Mouse (Mus musculus): ENCODE data around the gene Rps6kb2. TPM values are rescaled to one million over a fixed set of nuclear protein-coding genes. Genes with fewer than 3 reads are reported as not detected.

Gene Rps6kb2
- total and polyA plus RNA-seq, 2 experiments from 2014 or later, result 35.2 to 62.0 TPM

- WGBS, result 74% methylated on average over 4 of the region's 4 CpGs
Observed at GRCm38 (mm10) chr19:4134354-4134753, 28.8 kb downstream of the Rps6kb2 start.

GRCm38 (mm10) chr19:4131768-4132167 is 31.4 kb downstream of the Rps6kb2 start:
- peaks cover 7% of the 10 kb centered on the region; the same call in 1 of the 2 replicates for H3K4me1 ChIP-seq (ENCODE audit: control insufficient read depth, insufficient read depth)
- no peaks in the 10 kb centered on the region for H3K9me3 ChIP-seq (replicated peaks; ENCODE audit: control insufficient read depth, low read length)
- 84% methylated on average over 2 of the region's 2 CpGs for WGBS
- DNase-seq (ENCODE audit: low spot score), result no peak
- no peak overlapping the region for H3K4me3 ChIP-seq (ENCODE audit: low read depth, low read length)
- ATAC-seq (ENCODE audit: insufficient read depth, low read depth), result no peak
- H3K36me3 ChIP-seq (replicated peaks; ENCODE audit: control insufficient read depth, insufficient read depth, low read length), result peaks cover 42% of the 10 kb centered on the region
- TF ChIP-seq EP300 (IDR thresholded peaks at IDR 0.05; ENCODE audit: low read depth), result no peak
- no peak for TF ChIP-seq CTCF (IDR thresholded peaks at IDR 0.05; ENCODE audit: low read depth)
- H3K4me2 ChIP-seq (ENCODE audit: low read depth, low read length), result no peak overlapping the region
- no peak overlapping the region for H3K27ac ChIP-seq (ENCODE audit: low read depth)
- H3K9ac ChIP-seq (replicated peaks; ENCODE audit: low read depth, low read length), result no peak overlapping the region
- no peaks in the 10 kb centered on the region for H3K27me3 ChIP-seq (ENCODE audit: control insufficient read depth, insufficient read depth, low read length)

More at GRCm38 (mm10) chr19:4134354-4134753, 28.8 kb downstream of the Rps6kb2 start:
- H3K4me1 ChIP-seq (ENCODE audit: control insufficient read depth, insufficient read depth), result peaks cover 2% of the 10 kb centered on the region; the same call in 1 of the 2 replicates
- no peak overlapping the region for H3K27ac ChIP-seq (ENCODE audit: low read depth)
- H3K36me3 ChIP-seq (replicated peaks; ENCODE audit: control insufficient read depth, insufficient read depth, low read length), result peaks cover 26% of the 10 kb centered on the region
- no peaks in the 10 kb centered on the region for H3K9me3 ChIP-seq (replicated peaks; ENCODE audit: control insufficient read depth, low read length)
- no peak overlapping the region for H3K4me3 ChIP-seq (ENCODE audit: low read depth, low read length)
- no peak overlapping the region for H3K9ac ChIP-seq (replicated peaks; ENCODE audit: low read depth, low read length)
- no peak overlapping the region for H3K4me2 ChIP-seq (ENCODE audit: low read depth, low read length)
- no peak for TF ChIP-seq CTCF (IDR thresholded peaks at IDR 0.05; ENCODE audit: low read depth)
- TF ChIP-seq EP300 (IDR thresholded peaks at IDR 0.05; ENCODE audit: low read depth), result no peak
- no peaks in the 10 kb centered on the region for H3K27me3 ChIP-seq (ENCODE audit: control insufficient read depth, insufficient read depth, low read length)
- ATAC-seq (ENCODE audit: insufficient read depth, low read depth) (no peak), DNase-seq (ENCODE audit: low spot score) (no peak)

GRCm38 (mm10) chr19:4131075-4131474 is 32.1 kb downstream of the Rps6kb2 start:
- ATAC-seq (ENCODE audit: insufficient read depth, low read depth) (no peak), DNase-seq (ENCODE audit: low spot score) (no peak)
- no peak overlapping the region for H3K4me2 ChIP-seq (ENCODE audit: low read depth, low read length)
- no peak for TF ChIP-seq CTCF (IDR thresholded peaks at IDR 0.05; ENCODE audit: low read depth)
- no peak for TF ChIP-seq EP300 (IDR thresholded peaks at IDR 0.05; ENCODE audit: low read depth)
- H3K4me3 ChIP-seq (ENCODE audit: low read depth, low read length), result no peak overlapping the region
- H3K9ac ChIP-seq (replicated peaks; ENCODE audit: low read depth, low read length), result no peak overlapping the region
- no peak overlapping the region for H3K27ac ChIP-seq (ENCODE audit: low read depth)
- H3K27me3 ChIP-seq (ENCODE audit: control insufficient read depth, insufficient read depth, low read length), result no peaks in the 10 kb centered on the region
- no peaks in the 10 kb centered on the region for H3K9me3 ChIP-seq (replicated peaks; ENCODE audit: control insufficient read depth, low read length)
- H3K36me3 ChIP-seq (replicated peaks; ENCODE audit: control insufficient read depth, insufficient read depth, low read length), result peaks cover 42% of the 10 kb centered on the region
- peaks cover 12% of the 10 kb centered on the region; the same call in 1 of the 2 replicates for H3K4me1 ChIP-seq (ENCODE audit: control insufficient read depth, insufficient read depth)
- 87% methylated on average over 5 of the region's 5 CpGs for WGBS

GRCm38 (mm10) chr19:4130106-4130505 is 33.0 kb downstream of the Rps6kb2 start:
- no peaks in the 10 kb centered on the region for H3K27me3 ChIP-seq (ENCODE audit: control insufficient read depth, insufficient read depth, low read length)
- peaks cover 42% of the 10 kb centered on the region for H3K36me3 ChIP-seq (replicated peaks; ENCODE audit: control insufficient read depth, insufficient read depth, low read length)
- no peak for ATAC-seq (ENCODE audit: insufficient read depth, low read depth)
- H3K9me3 ChIP-seq (replicated peaks; ENCODE audit: control insufficient read depth, low read length), result no peaks in the 10 kb centered on the region
- H3K4me3 ChIP-seq (ENCODE audit: low read depth, low read length), result no peak overlapping the region
- TF ChIP-seq EP300 (IDR thresholded peaks at IDR 0.05; ENCODE audit: low read depth) (no peak), CTCF (IDR thresholded peaks at IDR 0.05; ENCODE audit: low read depth) (no peak)
- H3K4me2 ChIP-seq (ENCODE audit: low read depth, low read length), result no peak overlapping the region
- H3K27ac ChIP-seq (ENCODE audit: low read depth), result peak overlapping the region; percentile 41
- 63% methylated on average over 4 of the region's 4 CpGs for WGBS
- no peak overlapping the region for H3K9ac ChIP-seq (replicated peaks; ENCODE audit: low read depth, low read length)
- DNase-seq (ENCODE audit: low spot score), result no peak
- H3K4me1 ChIP-seq (ENCODE audit: control insufficient read depth, insufficient read depth), result peaks cover 12% of the 10 kb centered on the region; the same call in 1 of the 2 replicates

- WGBS, result 86% methylated on average over 7 of the region's 7 CpGs
- Histone ChIP-seq H3K4me1 (ENCODE audit: control insufficient read depth, insufficient read depth) (peaks cover 12% of the 10 kb centered on the region; the same call in 1 of the 2 replicates), H3K36me3 (replicated peaks; ENCODE audit: control insufficient read depth, insufficient read depth, low read length) (peaks cover 42% of the 10 kb centered on the region), H3K9ac (replicated peaks; ENCODE audit: low read depth, low read length) (no peak overlapping the region), H3K27ac (ENCODE audit: low read depth) (peak overlapping the region; percentile 41), H3K4me3 (ENCODE audit: low read depth, low read length) (no peak overlapping the region), H3K4me2 (ENCODE audit: low read depth, low read length) (no peak overlapping the region), H3K27me3 (ENCODE audit: control insufficient read depth, insufficient read depth, low read length) (no peaks in the 10 kb centered on the region), H3K9me3 (replicated peaks; ENCODE audit: control insufficient read depth, low read length) (no peaks in the 10 kb centered on the region)
- TF ChIP-seq EP300 (IDR thresholded peaks at IDR 0.05; ENCODE audit: low read depth), result no peak
- no peak for TF ChIP-seq CTCF (IDR thresholded peaks at IDR 0.05; ENCODE audit: low read depth)
- DNase-seq (ENCODE audit: low spot score), result no peak
- ATAC-seq (ENCODE audit: insufficient read depth, low read depth), result no peak
Observed at GRCm38 (mm10) chr19:4129462-4129861, 33.7 kb downstream of the Rps6kb2 start.
